Comparison of ENCODE assay signal across 9 mouse cellular contexts in genomic region chr5:101700607-101701006, GRCm38 (mm10). TPM values are rescaled to one million over a fixed set of nuclear protein-coding genes. Genes with fewer than 3 reads are reported as not detected.
A peak's percentile ranks its signal among the peaks of the same experiment; 100 is the strongest.
DNase-seq lines count a peak whose midpoint lies in the region; ATAC-seq lines count a peak whose summit lies in the region.
"Had no signal": no experiment of that assay in that cellular context is flagged by ENCODE, and none has a peak within 500 bp of the region (broad histone marks: within the 10 kb centered on the region; RNA-seq: fewer than 3 reads in every experiment).

No protein-coding gene starts in this region.

- H3K9ac ChIP-seq in hindbrain, embryonic 14.5 days = no peak overlapping the region
- H3K9ac ChIP-seq in hindbrain, embryonic 16.5 days (ENCODE audit: low read depth, low read length) = no peak overlapping the region
- H3K9ac ChIP-seq: limb, embryonic 12.5 days had no signal

- no peak overlapping the region for H3K27ac ChIP-seq in hindbrain, embryonic 14.5 days
- no peak overlapping the region for H3K27ac ChIP-seq in hindbrain, embryonic 16.5 days (ENCODE audit: low read depth, low read length)
- H3K27ac ChIP-seq in embryonic facial prominence, embryonic 10.5 days (replicated peaks) = no peak overlapping the region
- H3K27ac ChIP-seq: limb, embryonic 12.5 days had no signal

- no peaks in the 10 kb centered on the region for H3K4me1 ChIP-seq in hindbrain, embryonic 14.5 days (replicated peaks; ENCODE audit: control insufficient read depth, insufficient read depth, low read length)
- no peaks in the 10 kb centered on the region for H3K4me1 ChIP-seq in hindbrain, embryonic 16.5 days (ENCODE audit: control insufficient read depth, insufficient read depth, low read depth, low read length)
- peaks cover 8% of the 10 kb centered on the region for H3K4me1 ChIP-seq in embryonic facial prominence, embryonic 10.5 days

- whole genome bisulfite sequencing in hindbrain, embryonic 14.5 days = 10% methylated on average over 3 of the region's 3 CpGs
- 6% methylated on average over 3 of the region's 3 CpGs for WGBS in hindbrain, embryonic 16.5 days
- 15% methylated on average over 3 of the region's 3 CpGs for WGBS in embryonic facial prominence, embryonic 10.5 days

- DNase-seq in hindbrain, embryonic 14.5 days (ENCODE audit: low spot score) = peak; percentile 83
- DNase-seq in urinary bladder, postnatal 14 days (ENCODE audit: low spot score) = peak; percentile 24
- no peak for DNase-seq in urinary bladder, postnatal 10 days (ENCODE audit: low spot score)
- peak; percentile 16 for DNase-seq in embryonic facial prominence, embryonic 10.5 days (ENCODE audit: low spot score)
- peak; percentile 29 for DNase-seq in lung, postnatal 25 days (ENCODE audit: low spot score)
- no peak for DNase-seq in urinary bladder, adult 2 months (ENCODE audit: low spot score)
- no peak for DNase-seq in spleen, postnatal 14 days (ENCODE audit: low spot score in 2 of 2)

- peaks cover 5% of the 10 kb centered on the region; the same call in 1 of the 2 replicates for H3K27me3 ChIP-seq in hindbrain, embryonic 14.5 days (ENCODE audit: control insufficient read depth, insufficient read depth, low read length)
- no peaks in the 10 kb centered on the region for H3K27me3 ChIP-seq in hindbrain, embryonic 16.5 days (replicated peaks; ENCODE audit: control insufficient read depth, insufficient read depth, low read length)
- H3K27me3 ChIP-seq in embryonic facial prominence, embryonic 10.5 days (replicated peaks; ENCODE audit: low read depth, poor library complexity, severe bottlenecking) = peaks cover 6% of the 10 kb centered on the region; the same call in 1 of the 2 replicates

- H3K4me3 ChIP-seq in hindbrain, embryonic 14.5 days (replicated peaks; ENCODE audit: low read length) = no peak overlapping the region
- H3K4me3 ChIP-seq in hindbrain, embryonic 16.5 days (ENCODE audit: low read length) = no peak overlapping the region
- no peak overlapping the region for H3K4me3 ChIP-seq in embryonic facial prominence, embryonic 10.5 days
- H3K4me3 ChIP-seq: limb, embryonic 12.5 days had no signal

- no peak for ATAC-seq in hindbrain, embryonic 14.5 days (ENCODE audit: low FRiP score)
- no peak for ATAC-seq in hindbrain, embryonic 16.5 days

- no peaks in the 10 kb centered on the region for H3K9me3 ChIP-seq in hindbrain, embryonic 14.5 days (ENCODE audit: control insufficient read depth, low read length)
- H3K9me3 ChIP-seq in hindbrain, embryonic 16.5 days (ENCODE audit: control insufficient read depth, low read length) = no peaks in the 10 kb centered on the region
- H3K9me3 ChIP-seq in embryonic facial prominence, embryonic 10.5 days = no peaks in the 10 kb centered on the region
- H3K9me3 ChIP-seq: limb, embryonic 12.5 days had no signal

- H3K4me2 ChIP-seq in hindbrain, embryonic 14.5 days (replicated peaks) = no peak overlapping the region
- H3K4me2 ChIP-seq in hindbrain, embryonic 16.5 days (ENCODE audit: low read length) = no peak overlapping the region
- H3K4me2 ChIP-seq: limb, embryonic 12.5 days had no signal

- H3K36me3 ChIP-seq in hindbrain, embryonic 14.5 days (replicated peaks; ENCODE audit: control insufficient read depth, insufficient read depth) = no peaks in the 10 kb centered on the region
- H3K36me3 ChIP-seq in hindbrain, embryonic 16.5 days (ENCODE audit: control insufficient read depth, insufficient read depth, low read length) = no peaks in the 10 kb centered on the region
- no peaks in the 10 kb centered on the region for H3K36me3 ChIP-seq in embryonic facial prominence, embryonic 10.5 days (replicated peaks)
- H3K36me3 ChIP-seq: limb, embryonic 12.5 days had no signal

RNA-seq across cellular contexts. Expression of gene Nkx6-1, which starts 35.8 kb away (rescaled TPM):
- polyA plus RNA-seq in hindbrain, embryonic 14.5 days (2014; fragmentation: Nextera tagmentation; extraction: Ambion mirVana) = 8.0 and 8.9 TPM in 2 replicates
- 3.8 and 5.1 TPM in 2 replicates for polyA plus RNA-seq in hindbrain, embryonic 16.5 days (2015; fragmentation: Nextera tagmentation; extraction: Ambion mirVana)
- polyA plus RNA-seq in embryonic facial prominence, embryonic 10.5 days (2016; fragmentation: Nextera tagmentation; extraction: Ambion mirVana) = 0.87 and 4.2 TPM in 2 replicates
- 0.11 and 0.15 TPM in 2 replicates for polyA plus RNA-seq in urinary bladder, adult 2 months (2012; rRNA removed)
- polyA plus RNA-seq: limb, embryonic 12.5 days had no signal

Comparison
In these comparisons a context has a peak if more than half of its experiments do, and no peak if none do; other contexts are left out.
1. DNase-seq: peak in hindbrain, embryonic 14.5 days (single experiment), urinary bladder, postnatal 14 days (single experiment), embryonic facial prominence, embryonic 10.5 days (single experiment) and lung, postnatal 25 days (single experiment); none in urinary bladder, postnatal 10 days (single experiment), urinary bladder, adult 2 months (single experiment) and spleen, postnatal 14 days (0 of 2).